Mouse (Mus musculus) thymus, adult 2 months (tissue): ENCODE results near the gene Srms. TPM values are rescaled to one million over a fixed set of nuclear protein-coding genes. Genes with fewer than 3 reads are reported as not detected.

Experiments
- DNase-seq: peaks from one replicate; pipeline ENCODE4 v3.0.0; 2021
- H3K27ac ChIP-seq: fragments of 200-500 bp; 2 replicates; pipeline ENCODE4 v1.5.1; 2012; ENCODE audit warnings: low read length, control low read depth; ENCODE audit not compliant: control insufficient read depth, insufficient read depth
- H3K27me3 ChIP-seq: fragments of 200-500 bp; 2 replicates; pipeline ENCODE4 v1.6.1; 2012; ENCODE audit warnings: mild to moderate bottlenecking, low read length, moderate library complexity, mixed read lengths; ENCODE audit not compliant: control insufficient read depth, insufficient read depth
- H3K36me3 ChIP-seq: fragments of 200-500 bp; 2 replicates; pipeline ENCODE4 v1.6.1; 2012; ENCODE audit warnings: mild to moderate bottlenecking, low read length, moderate library complexity; ENCODE audit not compliant: control insufficient read depth, insufficient read depth
- H3K4me1 ChIP-seq: fragments of 200-500 bp; replicated peaks from 2 replicates; pipeline ENCODE4 v1.6.1; 2012; ENCODE audit warnings: low read length; ENCODE audit not compliant: control insufficient read depth, insufficient read depth
- H3K4me3 ChIP-seq: fragments of 200-500 bp; 2 replicates; pipeline ENCODE4 v1.5.1; 2012; ENCODE audit warnings: mild to moderate bottlenecking, low read length, control low read depth, moderate library complexity; ENCODE audit not compliant: control insufficient read depth, insufficient read depth
- CTCF ChIP-seq: fragments of 200-500 bp; IDR thresholded peaks from 2 replicates; pipeline ENCODE4 v1.5.1; 2012; ENCODE audit warnings: mild to moderate bottlenecking, control low read depth, low read length, moderate library complexity, borderline replicate concordance; ENCODE audit not compliant: control insufficient read depth, poor library complexity, insufficient read depth; ENCODE audit errors: extremely low read depth
- POLR2A ChIP-seq: fragments of 200-500 bp; IDR thresholded peaks from 2 replicates; pipeline ENCODE4 v1.6.1; 2012; ENCODE audit warnings: mild to moderate bottlenecking, low read length, control low read depth, moderate library complexity; ENCODE audit not compliant: control insufficient read depth, poor library complexity, insufficient read depth; ENCODE audit errors: extremely low read depth
- WGBS: fragments of 180-500 bp; shearing (Covaris S2); methylation state at CpG from one replicate; pipeline ENCODE4 v1.1.7; 2018; 5-methylcytosine and 5-hydroxymethylcytosine counted together
- polyA plus RNA-seq: library from polyadenylated mRNA; depleted of rRNA; stranded (reverse); fragments of >200 nt; gene quantifications from 2 replicates; pipeline ENCODE4 v1.2.3, GENCODE M21; 2012

The Srms gene
- polyA plus RNA-seq, 1 experiment: 0.86 TPM

DNA sequence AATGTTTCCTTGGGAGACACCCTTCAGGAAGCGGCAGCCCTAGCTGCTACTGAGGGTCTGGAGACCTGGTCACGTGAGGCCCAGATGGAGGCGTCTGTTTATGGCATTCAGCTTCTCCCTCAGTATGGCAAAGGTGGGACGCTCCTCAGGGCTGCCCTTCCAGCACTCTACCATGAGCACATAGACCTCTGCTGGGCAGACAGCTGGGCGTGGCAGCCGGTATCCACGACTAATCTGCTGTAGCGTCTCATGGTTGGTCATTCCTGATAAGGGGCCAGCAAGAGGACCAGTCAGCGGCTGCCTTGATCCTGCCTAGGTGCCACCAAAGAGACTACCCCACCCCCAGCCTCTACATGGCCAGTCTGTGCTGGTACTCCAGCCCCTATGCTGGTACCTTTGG lies 6.9 kb downstream of the Srms start:
- Histone ChIP-seq H3K27me3 (no peaks in the 10 kb centered on the region), H3K4me1 (no peaks in the 10 kb centered on the region), H3K27ac (no peak overlapping the region), H3K4me3 (no peak overlapping the region), H3K36me3 (no peaks in the 10 kb centered on the region)
- no peak for DNase-seq
- 93% methylated on average over 9 of the region's 9 CpGs for WGBS
- TF ChIP-seq POLR2A: no peak
- TF ChIP-seq CTCF: no peak

DNA sequence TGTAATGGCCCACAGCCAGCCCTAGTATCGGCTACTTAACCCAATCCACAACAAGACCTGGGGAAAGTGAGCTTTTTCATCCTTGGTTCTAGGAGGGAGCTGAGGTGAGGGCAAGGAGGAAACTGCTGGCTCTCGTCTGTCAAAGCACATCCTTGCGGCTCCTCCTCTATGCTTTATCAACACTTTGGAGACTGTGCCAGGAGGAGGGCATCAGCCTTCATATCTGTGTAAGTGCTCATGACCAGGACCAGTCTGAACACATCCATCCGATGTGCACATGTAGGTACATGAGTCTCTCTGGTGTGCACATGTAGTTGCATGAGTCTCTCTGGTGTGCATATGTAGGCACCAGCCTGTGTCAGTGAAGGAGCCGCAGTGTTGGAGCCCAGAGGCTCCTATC lies 7.3 kb downstream of the Srms start:
- no peak for TF ChIP-seq CTCF
- TF ChIP-seq POLR2A: no peak
- 93% methylated on average over 5 of the region's 5 CpGs for WGBS
- H3K36me3 ChIP-seq: no peaks in the 10 kb centered on the region
- H3K4me3 ChIP-seq: no peak overlapping the region
- H3K27ac ChIP-seq: no peak overlapping the region
- DNase-seq: no peak
- no peaks in the 10 kb centered on the region for H3K27me3 ChIP-seq
- H3K4me1 ChIP-seq: no peaks in the 10 kb centered on the region

DNA sequence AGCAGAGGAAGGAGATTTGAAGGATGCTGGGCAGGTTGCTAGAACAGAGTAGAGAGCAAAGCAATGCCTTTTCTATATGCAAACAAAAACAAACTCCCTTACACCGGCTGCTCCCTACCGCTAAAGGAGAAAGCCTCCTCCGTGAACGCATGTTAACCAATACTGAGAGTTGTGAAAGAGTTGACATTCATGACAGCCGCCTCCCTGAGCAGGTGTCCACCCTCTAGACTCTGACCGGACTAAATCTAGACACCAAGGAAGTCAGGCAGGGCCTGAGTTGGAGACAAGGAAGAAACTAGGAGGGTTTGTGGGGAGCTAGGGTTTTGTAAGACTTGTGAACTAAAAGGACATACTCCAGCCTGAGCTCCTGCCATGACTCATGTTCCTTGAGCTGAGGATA lies 10.1 kb downstream of the Srms start:
- Histone ChIP-seq H3K4me3 (no peak overlapping the region), H3K4me1 (no peaks in the 10 kb centered on the region), H3K27me3 (no peaks in the 10 kb centered on the region), H3K36me3 (no peaks in the 10 kb centered on the region), H3K27ac (no peak overlapping the region)
- DNase-seq: no peak
- TF ChIP-seq POLR2A (no peak), CTCF (no peak)
- 91% methylated on average over 6 of the region's 6 CpGs for WGBS

DNA sequence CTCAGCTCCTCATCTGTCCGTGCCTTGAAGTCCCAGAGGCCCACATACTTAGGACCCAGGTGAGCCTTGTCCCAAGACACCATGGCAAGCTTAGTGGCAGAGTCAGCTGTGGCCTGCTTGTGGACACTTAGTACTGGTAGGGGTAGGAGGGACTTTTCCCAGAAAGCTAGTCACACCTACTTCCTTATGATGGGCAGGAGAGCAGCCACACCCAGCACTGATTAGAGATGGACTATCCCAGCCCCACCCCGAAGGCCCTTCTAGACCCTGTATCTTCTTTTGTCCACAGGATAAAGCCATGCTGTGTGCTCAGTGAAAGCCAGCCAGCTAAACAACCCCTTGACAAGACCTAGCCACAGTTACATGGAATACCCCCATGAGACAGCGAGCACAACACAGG lies 10.6 kb downstream of the Srms start, which contains the start of gene Ptk6:
Gene Ptk6 (minus strand): TSS at position 368 of the 400 bp plus-strand sequence.
- H3K4me1 ChIP-seq: no peaks in the 10 kb centered on the region
- DNase-seq: no peak
- WGBS: 95% methylated on average over 3 of the region's 3 CpGs
- no peaks in the 10 kb centered on the region for H3K27me3 ChIP-seq
- no peak within 1 kb of the TSS for H3K27ac ChIP-seq
- H3K4me3 ChIP-seq: no peak within 1 kb of the TSS
- H3K36me3 ChIP-seq: no peaks in the 10 kb centered on the region
- TF ChIP-seq CTCF (no peak), POLR2A (no peak)

DNA sequence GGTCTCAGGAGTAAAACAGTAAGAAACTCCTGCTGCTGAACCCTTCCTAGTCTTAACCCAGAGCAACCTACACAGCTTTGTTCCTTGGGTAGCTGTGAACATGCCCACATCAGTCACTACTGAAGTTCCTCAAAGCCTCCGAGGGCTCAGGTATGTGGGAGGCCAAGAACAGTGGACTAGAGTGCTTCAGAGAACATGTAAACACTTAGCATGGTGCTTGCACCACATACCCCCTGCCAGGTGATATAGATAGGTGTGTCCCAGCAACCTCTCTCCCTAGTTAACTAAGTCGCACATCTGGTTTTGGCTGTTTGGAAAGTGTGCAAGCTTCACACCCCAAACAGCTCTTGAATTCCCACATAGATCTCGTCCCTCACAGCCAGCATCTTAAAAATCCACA lies 11.4 kb downstream of the Srms start:
- Histone ChIP-seq H3K36me3 (no peaks in the 10 kb centered on the region), H3K27me3 (no peaks in the 10 kb centered on the region), H3K4me1 (no peaks in the 10 kb centered on the region), H3K27ac (no peak overlapping the region), H3K4me3 (no peak overlapping the region)
- no peak for DNase-seq
- TF ChIP-seq POLR2A (no peak), CTCF (no peak)
- 69% methylated on average over 3 of the region's 3 CpGs for WGBS

DNA sequence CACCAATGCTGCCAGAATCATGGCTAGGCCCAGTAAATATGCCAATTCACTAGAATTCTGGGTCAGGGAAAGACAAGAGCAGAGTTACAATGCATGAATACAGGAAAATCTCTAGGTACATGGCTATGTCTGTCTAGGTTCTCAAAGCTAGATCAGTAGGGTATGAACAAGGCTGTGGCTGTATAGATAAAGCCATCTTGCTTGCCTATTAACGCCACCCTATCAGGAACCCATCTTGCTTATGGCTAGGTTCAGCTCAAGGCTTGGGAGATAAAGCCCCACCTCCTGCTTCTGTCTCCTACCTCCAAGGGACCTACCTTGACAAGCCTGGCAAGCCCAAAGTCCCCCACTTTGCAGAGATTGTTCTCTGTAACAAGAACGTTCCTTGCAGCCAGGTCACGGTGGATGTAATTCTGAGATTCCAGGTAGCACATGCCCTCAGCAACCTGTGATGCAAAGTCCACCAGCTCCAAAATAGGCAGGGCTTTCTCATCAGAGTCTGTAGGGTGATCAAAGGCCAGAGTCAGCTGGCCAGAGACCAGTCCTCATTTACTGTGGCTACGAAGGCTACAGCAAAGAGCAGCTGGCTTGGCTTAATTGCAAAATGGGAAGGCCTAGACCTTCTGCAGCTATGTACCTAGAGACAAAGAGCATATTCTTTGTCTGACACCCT lies 16.2 kb downstream of the Srms start:
- Histone ChIP-seq H3K27me3 (no peaks in the 10 kb centered on the region), H3K4me1 (no peaks in the 10 kb centered on the region), H3K36me3 (no peaks in the 10 kb centered on the region), H3K27ac (no peak overlapping the region), H3K4me3 (no peak overlapping the region)
- TF ChIP-seq CTCF: no peak
- TF ChIP-seq POLR2A: no peak
- no peak for DNase-seq
- 95% methylated on average over 4 of the region's 4 CpGs for WGBS

DNA sequence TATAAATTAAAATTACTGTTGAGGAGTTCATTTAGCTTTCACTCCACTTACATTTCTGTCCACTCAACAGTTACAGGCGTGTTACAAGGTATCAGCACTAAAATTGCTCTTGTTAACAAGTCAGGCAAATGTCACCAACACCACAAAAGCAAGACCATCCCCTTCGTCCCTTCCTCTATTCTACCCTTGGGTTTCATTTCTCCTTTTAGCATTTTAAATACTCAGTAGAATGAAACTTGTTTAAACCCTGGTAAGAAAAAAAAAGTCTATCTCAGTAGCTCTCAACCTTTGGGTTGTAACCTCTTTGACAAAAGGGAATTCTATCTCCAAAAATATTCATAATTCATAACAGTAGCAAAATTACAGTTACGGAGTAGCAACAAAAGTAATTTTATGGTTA lies 19.9 kb downstream of the Srms start:
- whole genome bisulfite sequencing: 36% methylated on average over 3 of the region's 3 CpGs
- TF ChIP-seq CTCF: no peak
- TF ChIP-seq POLR2A: no peak
- Histone ChIP-seq H3K27ac (no peak overlapping the region), H3K4me1 (peaks cover 10% of the 10 kb centered on the region), H3K36me3 (no peaks in the 10 kb centered on the region), H3K27me3 (no peaks in the 10 kb centered on the region), H3K4me3 (no peak overlapping the region)
- DNase-seq: no peak
